Mouse (Mus musculus) liver, postnatal 0 days (tissue): ENCODE data around the gene Myo1g. TPM values are rescaled to one million over a fixed set of nuclear protein-coding genes. Genes with fewer than 3 reads are reported as not detected.
A peak's percentile ranks its signal among the peaks of the same experiment; 100 is the strongest.

Experiments used
- ATAC-seq: fragments of 200-750 bp; cut with Nextera tagmentation; 2 replicates; pipeline ENCODE4 v1.8.0; 2017; ENCODE audit warnings: mild to moderate bottlenecking, moderate library complexity
- DNase-seq: peaks from one replicate; pipeline ENCODE4 v3.0.0-alpha.2; 2016
- H3K27ac ChIP-seq: fragments of 300-500 bp; sonication (generic); 2 replicates; pipeline ENCODE4 v1.5.1; 2014; ENCODE audit warnings: antibody characterized with exemption, moderate library complexity, mild to moderate bottlenecking, low read depth
- H3K27me3 ChIP-seq: fragments of 300-500 bp; sonication (generic); 2 replicates; pipeline ENCODE4 v1.6.1; 2014; ENCODE audit warnings: low read length, control low read depth, mixed read lengths; ENCODE audit not compliant: insufficient read depth
- H3K36me3 ChIP-seq: fragments of 300-500 bp; sonication (generic); replicated peaks from 2 replicates; pipeline ENCODE4 v1.6.1; 2014; ENCODE audit warnings: mild to moderate bottlenecking, control low read depth, low read length, moderate library complexity, mixed read lengths; ENCODE audit not compliant: insufficient read depth
- H3K4me1 ChIP-seq: fragments of 300-500 bp; sonication (generic); 2 replicates; pipeline ENCODE4 v1.6.1; 2014; ENCODE audit warnings: antibody characterized with exemption, mild to moderate bottlenecking, control low read depth; ENCODE audit not compliant: insufficient read depth
- H3K4me2 ChIP-seq: fragments of 300-500 bp; sonication (generic); 2 replicates; pipeline ENCODE4 v1.6.1; 2014; ENCODE audit warnings: low read depth, mild to moderate bottlenecking, low read length, moderate library complexity, mixed read lengths
- H3K4me3 ChIP-seq: fragments of 300-500 bp; sonication (generic); 2 replicates; pipeline ENCODE4 v1.5.1; 2014; ENCODE audit warnings: low read depth, low read length
- H3K9ac ChIP-seq: fragments of 300-500 bp; sonication (generic); replicated peaks from 2 replicates; pipeline ENCODE4 v1.6.1; 2014; ENCODE audit warnings: mild to moderate bottlenecking, moderate library complexity
- H3K9me3 ChIP-seq: fragments of 300-500 bp; sonication (generic); 2 replicates; pipeline ENCODE4 v1.6.1; 2016; ENCODE audit warnings: mild to moderate bottlenecking, control low read depth, low read length, mixed read lengths
- CTCF ChIP-seq: sonication (generic); IDR thresholded peaks from 2 replicates; pipeline ENCODE4 v1.5.1; 2016; ENCODE audit warnings: antibody characterized with exemption, low read depth
- EP300 ChIP-seq: IDR thresholded peaks from 2 replicates; pipeline ENCODE4 v1.6.1; 2016; ENCODE audit warnings: antibody characterized with exemption, low read depth, mild to moderate bottlenecking
- whole genome bisulfite sequencing: fragments of 180-500 bp; shearing (Covaris S2); extraction: QIAGEN DNeasy Blood & Tissue Kit; methylation state at CpG from one replicate; pipeline ENCODE4 v1.1.7; 2014; ENCODE audit not compliant: insufficient replicate concordance; 5-methylcytosine and 5-hydroxymethylcytosine counted together
- polyA plus RNA-seq: library from polyadenylated mRNA; unstranded; fragments of >200 nt; fragmentation: Nextera tagmentation; extraction: Ambion mirVana; gene quantifications from 2 replicates; pipeline ENCODE4 v1.2.1, GENCODE M21; 2015

Myo1g gene
- polyA plus RNA-seq: 8.2 and 9.4 TPM in 2 replicates

DNA sequence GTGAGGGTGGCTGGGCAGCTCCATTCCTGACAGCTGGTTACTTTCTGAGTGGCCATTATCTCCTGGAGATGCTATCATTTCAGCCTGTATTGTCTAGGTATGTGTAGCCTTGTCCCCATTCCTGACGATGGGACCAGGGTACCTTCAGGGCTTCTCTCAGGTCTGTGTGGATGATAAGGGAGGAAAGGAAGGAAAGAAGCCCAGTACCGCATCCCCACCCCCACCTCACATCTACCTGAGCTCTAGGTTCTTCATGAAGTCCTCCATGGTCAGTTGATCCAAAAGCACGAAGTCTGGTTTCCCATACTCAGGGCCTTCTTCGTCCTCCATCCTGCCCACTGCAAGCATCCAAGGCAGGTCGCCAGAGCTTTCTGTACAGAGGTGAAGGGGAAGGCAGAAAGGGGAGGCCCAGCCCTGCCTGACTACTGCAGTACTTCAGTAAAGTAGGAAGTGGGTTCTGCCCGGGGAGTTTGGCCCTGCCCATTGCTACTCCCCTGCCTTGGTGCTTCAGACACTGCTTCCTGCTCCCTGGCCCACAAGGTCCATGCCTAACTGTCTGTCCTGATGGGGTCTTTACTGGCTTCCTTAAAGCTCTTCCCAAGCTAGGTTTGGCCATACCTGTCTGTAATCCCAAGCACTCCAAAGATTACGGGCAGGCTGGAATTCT, at the start of gene Myo1g:
Gene Myo1g (minus strand): TSS at position 459 of the 667 bp plus-strand sequence.
- TF ChIP-seq CTCF: no peak
- no peak for TF ChIP-seq EP300
- no peaks in the 10 kb centered on the region for H3K27me3 ChIP-seq
- H3K36me3 ChIP-seq: peaks cover 22% of the 10 kb centered on the region
- 25% methylated on average over 7 of the region's 7 CpGs for WGBS
- peak; percentile 58 for DNase-seq
- peak within 1 kb of the TSS; percentile 50 for H3K4me3 ChIP-seq
- peak within 1 kb of the TSS; percentile 71 for H3K4me2 ChIP-seq
- peak; percentile 48 for ATAC-seq
- H3K4me1 ChIP-seq: no peaks in the 10 kb centered on the region; the same call in 1 of the 2 replicates
- peak within 1 kb of the TSS; percentile 41 for H3K9ac ChIP-seq
- H3K27ac ChIP-seq: peak within 1 kb of the TSS; percentile 89
- no peaks in the 10 kb centered on the region for H3K9me3 ChIP-seq

DNA sequence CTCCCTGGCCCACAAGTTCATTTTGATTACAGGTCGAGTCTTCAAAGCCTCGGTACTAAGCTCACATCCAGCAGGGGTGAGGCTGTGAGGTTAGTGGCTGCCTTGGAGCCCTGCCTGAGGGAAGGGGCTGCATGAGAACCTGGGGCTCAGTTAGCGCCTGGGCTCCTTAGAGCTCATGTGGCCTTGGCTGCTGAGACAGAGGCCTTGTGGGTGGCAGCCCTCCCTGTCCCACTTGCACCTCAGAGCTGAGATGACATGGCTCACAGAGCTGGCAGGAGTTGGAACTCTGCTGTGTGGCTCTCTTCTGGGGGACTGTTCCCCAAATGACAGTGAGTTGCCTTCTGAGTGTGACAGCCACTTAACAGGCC, 48.6 kb upstream of the Myo1g start:
- Histone ChIP-seq H3K4me1 (peaks cover 9% of the 10 kb centered on the region; the same call in 1 of the 2 replicates), H3K36me3 (peaks cover 43% of the 10 kb centered on the region), H3K27ac (no peak overlapping the region), H3K9me3 (no peaks in the 10 kb centered on the region), H3K27me3 (no peaks in the 10 kb centered on the region), H3K4me2 (no peak overlapping the region), H3K9ac (no peak overlapping the region), H3K4me3 (no peak overlapping the region)
- TF ChIP-seq CTCF (no peak), EP300 (no peak)
- no peak for ATAC-seq
- WGBS: 38% methylated on average over 3 of the region's 3 CpGs
- no peak for DNase-seq

DNA sequence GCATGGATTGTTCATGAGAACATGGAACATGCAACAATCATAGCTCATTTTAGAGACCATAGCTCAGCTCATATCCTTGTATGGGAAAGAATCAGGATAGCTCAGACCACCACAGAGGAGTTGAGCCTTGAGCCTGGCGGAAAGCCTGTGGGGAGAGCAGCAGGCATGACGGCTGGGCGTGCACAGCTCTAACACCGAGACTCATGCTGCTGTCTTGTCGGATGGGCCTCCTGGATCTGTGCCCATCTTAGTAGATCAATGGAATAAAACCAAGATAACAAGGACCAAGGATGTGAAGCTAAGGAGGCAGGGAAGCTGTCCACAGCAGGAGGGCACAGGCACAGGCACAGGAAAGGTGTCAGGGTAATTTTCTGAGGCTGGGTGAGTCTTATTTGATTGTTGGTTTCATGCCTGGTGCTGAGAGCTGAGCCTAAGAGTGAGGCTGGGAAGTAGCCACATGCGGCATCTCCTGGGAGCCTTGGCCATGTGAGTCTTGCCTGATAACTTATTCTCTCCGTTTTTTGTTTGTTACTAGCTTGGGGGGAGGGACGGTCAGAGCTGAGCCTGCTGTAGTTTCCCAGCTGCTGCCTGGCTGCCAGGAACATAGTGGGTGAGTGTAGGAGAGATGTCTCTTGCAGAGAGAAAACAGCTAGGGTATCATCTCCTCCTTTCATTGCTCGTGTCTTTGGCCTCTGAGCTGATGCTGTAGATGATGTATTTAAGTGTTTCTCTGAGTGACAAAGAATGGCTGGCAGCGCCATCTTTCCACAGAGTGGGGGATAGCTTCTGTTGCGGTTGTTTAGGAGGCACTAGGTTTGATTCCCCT, 48.0 kb upstream of the Myo1g start:
- no peak overlapping the region for H3K4me2 ChIP-seq
- H3K27me3 ChIP-seq: no peaks in the 10 kb centered on the region
- no peak overlapping the region for H3K27ac ChIP-seq
- 58% methylated on average over 11 of the region's 11 CpGs for WGBS
- TF ChIP-seq CTCF (peak; percentile 44), EP300 (no peak)
- H3K4me1 ChIP-seq: peaks cover 9% of the 10 kb centered on the region; the same call in 1 of the 2 replicates
- DNase-seq (no peak), ATAC-seq (no peak; the same call in 1 of the 2 replicates)
- no peak overlapping the region for H3K9ac ChIP-seq
- peaks cover 45% of the 10 kb centered on the region for H3K36me3 ChIP-seq
- H3K9me3 ChIP-seq: no peaks in the 10 kb centered on the region
- no peak overlapping the region for H3K4me3 ChIP-seq

- no peak for DNase-seq
- Histone ChIP-seq H3K4me3 (no peak overlapping the region), H3K4me2 (no peak overlapping the region), H3K9ac (no peak overlapping the region), H3K27me3 (no peaks in the 10 kb centered on the region), H3K4me1 (peaks cover 9% of the 10 kb centered on the region; the same call in 1 of the 2 replicates), H3K36me3 (peaks cover 41% of the 10 kb centered on the region), H3K27ac (peak overlapping the region; percentile 1; the same call in 1 of the 2 replicates), H3K9me3 (no peaks in the 10 kb centered on the region)
- TF ChIP-seq CTCF: no peak
- TF ChIP-seq EP300: no peak
- WGBS: 46% methylated on average over 8 of the region's 8 CpGs
- ATAC-seq: peak; percentile 38
Measured at GRCm38 (mm10) chr11:6567951-6568350, 47.2 kb upstream of the Myo1g start.

GRCm38 (mm10) chr11:6566496-6566895, 45.7 kb upstream of the Myo1g start:
- 53% methylated on average over 4 of the region's 4 CpGs for WGBS
- peaks cover 32% of the 10 kb centered on the region for H3K36me3 ChIP-seq
- H3K27me3 ChIP-seq: no peaks in the 10 kb centered on the region
- H3K9me3 ChIP-seq: no peaks in the 10 kb centered on the region
- H3K27ac ChIP-seq: no peak overlapping the region
- ATAC-seq (no peak), DNase-seq (no peak)
- no peak overlapping the region for H3K9ac ChIP-seq
- H3K4me3 ChIP-seq: no peak overlapping the region
- no peak for TF ChIP-seq EP300
- no peak for TF ChIP-seq CTCF
- H3K4me2 ChIP-seq: no peak overlapping the region
- peaks cover 9% of the 10 kb centered on the region for H3K4me1 ChIP-seq

- Histone ChIP-seq H3K27me3 (no peaks in the 10 kb centered on the region), H3K4me1 (peaks cover 21% of the 10 kb centered on the region), H3K4me3 (no peak overlapping the region), H3K27ac (no peak overlapping the region), H3K9ac (no peak overlapping the region), H3K4me2 (no peak overlapping the region), H3K9me3 (no peaks in the 10 kb centered on the region), H3K36me3 (peaks cover 15% of the 10 kb centered on the region)
- no peak for DNase-seq
- 58% methylated on average over 4 of the region's 4 CpGs for WGBS
- TF ChIP-seq EP300: no peak
- TF ChIP-seq CTCF: no peak
- no peak for ATAC-seq
Measured at GRCm38 (mm10) chr11:6563201-6563600, 42.4 kb upstream of the Myo1g start.
